Mouse (Mus musculus) liver, embryonic 13.5 days (tissue): ENCODE data around the gene Napa. TPM values are rescaled to one million over a fixed set of nuclear protein-coding genes. Genes with fewer than 3 reads are reported as not detected.
A peak's percentile ranks its signal among the peaks of the same experiment; 100 is the strongest.

ENCODE experiments used
- ATAC-seq: fragments of 200-750 bp; cut with Nextera tagmentation; 2 replicates; pipeline ENCODE4 v1.8.0; 2017; ENCODE audit warnings: low read depth, mild to moderate bottlenecking, moderate number of reproducible peaks, moderate library complexity
- DNase-seq: peaks from one replicate; pipeline ENCODE4 v3.0.0; 2022
- H3K27ac ChIP-seq: fragments of 300-500 bp; sonication (generic); 2 replicates; pipeline ENCODE4 v1.5.1; 2015; ENCODE audit warnings: moderate library complexity, mild to moderate bottlenecking, inconsistent platforms
- H3K27me3 ChIP-seq: fragments of 300-500 bp; sonication (generic); 2 replicates; pipeline ENCODE4 v1.6.1; 2015; ENCODE audit warnings: mild to moderate bottlenecking, inconsistent platforms
- H3K36me3 ChIP-seq: fragments of 300-500 bp; sonication (generic); 2 replicates; pipeline ENCODE4 v1.6.1; 2015; ENCODE audit warnings: mild to moderate bottlenecking, inconsistent platforms
- H3K4me1 ChIP-seq: fragments of 300-500 bp; sonication (generic); replicated peaks from 2 replicates; pipeline ENCODE4 v1.6.1; 2015; ENCODE audit warnings: inconsistent platforms
- H3K4me2 ChIP-seq: fragments of 300-500 bp; sonication (generic); 2 replicates; pipeline ENCODE4 v1.6.1; 2015; ENCODE audit warnings: inconsistent platforms, mild to moderate bottlenecking, moderate library complexity
- H3K4me3 ChIP-seq: fragments of 300-500 bp; sonication (generic); replicated peaks from 2 replicates; pipeline ENCODE4 v1.5.1; 2015; ENCODE audit warnings: mild to moderate bottlenecking, inconsistent platforms
- H3K9ac ChIP-seq: fragments of 300-500 bp; sonication (generic); 2 replicates; pipeline ENCODE4 v1.6.1; 2015; ENCODE audit warnings: mild to moderate bottlenecking, inconsistent platforms
- H3K9me3 ChIP-seq: fragments of 300-500 bp; sonication (generic); replicated peaks from 2 replicates; pipeline ENCODE4 v1.6.1; 2016; ENCODE audit warnings: inconsistent platforms
- WGBS: fragments of 180-500 bp; shearing (Covaris S2); methylation state at CpG from one replicate; pipeline ENCODE4 v1.1.7; 2015; ENCODE audit not compliant: insufficient replicate concordance; 5-methylcytosine and 5-hydroxymethylcytosine counted together
- polyA plus RNA-seq: library from polyadenylated mRNA; unstranded; fragments of >200 nt; fragmentation: Nextera tagmentation; extraction: Ambion mirVana; gene quantifications from 2 replicates; pipeline ENCODE4 v1.2.1, GENCODE M21; 2015

Gene Napa
- polyA plus RNA-seq: 159 and 165 TPM in 2 replicates

DNA sequence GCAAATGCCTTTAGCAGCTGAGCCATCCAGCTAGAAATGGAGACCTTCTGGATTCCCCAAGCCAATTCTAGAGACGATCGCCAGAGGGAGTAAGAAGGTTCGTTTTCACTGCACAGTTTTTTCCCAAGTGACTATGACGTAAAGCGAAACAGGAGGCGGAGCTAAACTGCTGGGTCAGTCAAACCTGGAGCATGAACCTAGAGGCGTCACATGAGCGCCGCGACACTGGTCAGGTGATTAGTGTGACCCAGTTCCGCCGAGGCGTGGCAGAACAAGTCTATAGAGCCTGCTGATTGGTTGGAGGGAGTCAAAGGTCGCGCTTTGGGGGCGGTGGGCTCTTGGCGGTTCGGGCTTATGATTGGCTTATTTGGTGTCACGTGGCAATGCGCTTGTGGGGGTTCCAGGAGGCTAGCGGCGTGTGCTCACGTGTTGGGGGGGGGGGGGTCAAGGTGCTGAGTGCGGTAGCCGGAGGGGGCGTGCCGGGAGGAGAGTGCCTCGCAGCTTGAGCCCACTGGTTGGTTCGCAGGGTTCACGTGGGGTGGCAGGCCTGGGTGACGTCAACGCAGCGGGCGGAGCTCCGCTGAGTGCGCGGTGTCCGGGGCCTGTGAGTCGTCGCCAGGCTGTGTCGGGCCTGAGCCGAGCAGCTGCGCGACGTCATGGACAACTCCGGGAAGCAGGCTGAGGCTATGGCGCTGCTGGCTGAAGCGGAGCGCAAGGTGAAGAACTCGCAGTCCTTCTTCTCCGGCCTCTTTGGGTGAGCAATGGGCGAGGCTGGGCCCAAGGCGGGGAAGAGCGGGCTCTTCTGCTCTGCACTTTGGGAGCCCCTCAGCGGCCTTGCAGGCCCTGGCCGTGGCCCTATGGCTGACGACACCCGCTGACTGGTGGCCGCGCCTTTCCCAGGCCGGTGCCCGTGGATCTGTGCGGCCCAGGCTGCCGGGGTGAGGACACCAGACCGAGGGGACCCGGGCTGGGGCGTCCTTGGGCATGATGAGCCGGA lies at the start of gene Napa:
TSS of gene Napa (plus strand) at position 438 of the 997 bp plus-strand sequence.
- peak within 1 kb of the TSS; percentile 99 for H3K4me3 ChIP-seq
- peak within 1 kb of the TSS; percentile 95 for H3K27ac ChIP-seq
- H3K4me1 ChIP-seq: peaks cover 45% of the 10 kb centered on the region
- H3K9ac ChIP-seq: peak within 1 kb of the TSS; percentile 99
- H3K27me3 ChIP-seq: peaks cover 16% of the 10 kb centered on the region; the same call in 1 of the 2 replicates
- DNase-seq: peak; percentile 97
- no peaks in the 10 kb centered on the region for H3K9me3 ChIP-seq
- peaks cover 31% of the 10 kb centered on the region for H3K36me3 ChIP-seq
- WGBS: under 1% methylated on average over 67 of the region's 68 CpGs
- peak within 1 kb of the TSS; percentile 98 for H3K4me2 ChIP-seq
- ATAC-seq: peak; percentile 94

- no peak for DNase-seq
- H3K4me3 ChIP-seq: peak overlapping the region; percentile 93
Measured at GRCm38 (mm10) chr7:16048675-16049575, 49.3 kb upstream of the Napa start.

DNA sequence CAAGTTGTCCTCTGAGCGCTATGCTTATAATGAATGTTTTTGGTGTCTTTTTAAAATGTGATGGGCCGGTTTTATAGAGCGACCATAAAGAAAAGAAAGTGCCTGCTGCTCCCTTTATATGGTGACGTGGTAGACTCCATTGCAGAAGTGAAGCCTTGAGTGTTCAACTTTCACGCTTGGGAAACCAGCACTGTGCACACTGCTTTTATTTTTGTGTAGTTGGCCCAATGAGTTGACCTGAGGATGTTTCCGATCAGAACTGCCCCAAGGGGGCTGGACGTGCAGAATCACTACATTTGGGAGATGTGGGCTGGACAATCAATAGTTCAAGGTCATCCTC lies 48.7 kb upstream of the Napa start:
- no peak for DNase-seq
- no peak for ATAC-seq
- Histone ChIP-seq H3K4me2 (peak overlapping the region; percentile 97), H3K36me3 (no peaks in the 10 kb centered on the region), H3K4me1 (peaks cover 75% of the 10 kb centered on the region), H3K9me3 (no peaks in the 10 kb centered on the region), H3K27me3 (no peaks in the 10 kb centered on the region), H3K9ac (peak overlapping the region; percentile 94), H3K4me3 (peak overlapping the region; percentile 93), H3K27ac (peak overlapping the region; percentile 95)
- WGBS: 55% methylated on average over 7 of the region's 7 CpGs

More at GRCm38 (mm10) chr7:16048675-16049575, 49.3 kb upstream of the Napa start:
- Histone ChIP-seq H3K9ac (peak overlapping the region; percentile 94), H3K27ac (peak overlapping the region; percentile 95), H3K9me3 (no peaks in the 10 kb centered on the region), H3K4me2 (peak overlapping the region; percentile 97), H3K36me3 (no peaks in the 10 kb centered on the region), H3K4me1 (peaks cover 81% of the 10 kb centered on the region), H3K27me3 (no peaks in the 10 kb centered on the region)
- peak; percentile 1 for ATAC-seq
- WGBS: 3% methylated on average over 36 of the region's 36 CpGs

- Histone ChIP-seq H3K4me2 (peak overlapping the region; percentile 97), H3K9me3 (no peaks in the 10 kb centered on the region), H3K36me3 (no peaks in the 10 kb centered on the region), H3K27me3 (no peaks in the 10 kb centered on the region), H3K4me3 (peak overlapping the region; percentile 93), H3K27ac (peak overlapping the region; percentile 95; the same call in 1 of the 2 replicates), H3K9ac (peak overlapping the region; percentile 94; the same call in 1 of the 2 replicates), H3K4me1 (peaks cover 65% of the 10 kb centered on the region)
- ATAC-seq (no peak), DNase-seq (no peak)
- 72% methylated on average over 3 of the region's 3 CpGs for WGBS
Measured at GRCm38 (mm10) chr7:16050600-16050999, 47.7 kb upstream of the Napa start.

- peak; percentile 46 for ATAC-seq
- H3K27ac ChIP-seq: peak overlapping the region; percentile 93
- H3K9me3 ChIP-seq: no peaks in the 10 kb centered on the region
- under 1% methylated on average over 19 of the region's 19 CpGs for WGBS
- no peaks in the 10 kb centered on the region for H3K27me3 ChIP-seq
- H3K4me3 ChIP-seq: peak overlapping the region; percentile 71
- H3K9ac ChIP-seq: peak overlapping the region; percentile 81
- H3K36me3 ChIP-seq: no peaks in the 10 kb centered on the region
- peak; percentile 76 for DNase-seq
- H3K4me1 ChIP-seq: peaks cover 50% of the 10 kb centered on the region
- H3K4me2 ChIP-seq: peak overlapping the region; percentile 97
Measured at GRCm38 (mm10) chr7:16051883-16052595, 46.2 kb upstream of the Napa start.

GRCm38 (mm10) chr7:16052684-16053083 lies 45.6 kb upstream of the Napa start:
- Histone ChIP-seq H3K4me1 (peaks cover 48% of the 10 kb centered on the region), H3K9me3 (no peaks in the 10 kb centered on the region), H3K27me3 (no peaks in the 10 kb centered on the region), H3K4me3 (peak overlapping the region; percentile 71), H3K27ac (peak overlapping the region; percentile 93), H3K4me2 (peak overlapping the region; percentile 97), H3K9ac (peak overlapping the region; percentile 81), H3K36me3 (no peaks in the 10 kb centered on the region)
- ATAC-seq (peak; percentile 75), DNase-seq (peak; percentile 94)
- under 1% methylated on average over 24 of the region's 24 CpGs for WGBS

GRCm38 (mm10) chr7:16053105-16053504 lies 45.2 kb upstream of the Napa start:
- no peaks in the 10 kb centered on the region for H3K9me3 ChIP-seq
- peak overlapping the region; percentile 83 for H3K27ac ChIP-seq
- DNase-seq (peak; percentile 27), ATAC-seq (no peak)
- peak overlapping the region; percentile 33; the same call in 1 of the 2 replicates for H3K9ac ChIP-seq
- WGBS: 2% methylated on average over 6 of the region's 6 CpGs
- peak overlapping the region; percentile 71 for H3K4me3 ChIP-seq
- H3K27me3 ChIP-seq: peaks cover 1% of the 10 kb centered on the region; the same call in 1 of the 2 replicates
- H3K36me3 ChIP-seq: no peaks in the 10 kb centered on the region
- peaks cover 48% of the 10 kb centered on the region for H3K4me1 ChIP-seq
- H3K4me2 ChIP-seq: peak overlapping the region; percentile 97

DNA sequence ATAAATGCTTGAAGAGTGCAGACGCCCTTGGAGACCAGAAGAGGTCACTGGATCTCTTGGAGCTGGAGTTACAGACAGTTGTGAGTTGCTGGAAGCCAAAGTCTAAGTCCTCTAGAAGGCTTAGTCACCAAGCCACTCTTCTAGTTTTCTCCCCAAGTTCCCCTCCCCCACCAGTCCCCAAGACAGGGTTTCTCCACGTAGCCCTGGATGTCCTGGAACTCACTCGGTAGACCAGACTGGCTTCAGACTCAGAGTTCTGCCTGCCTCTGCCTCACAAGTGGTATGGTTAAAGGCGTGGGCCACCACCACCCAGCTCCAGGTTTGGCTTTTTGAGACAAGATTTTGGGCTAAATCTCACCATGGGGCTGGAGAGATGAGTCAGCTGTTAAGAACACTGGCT lies 43.3 kb upstream of the Napa start:
- 51% methylated on average over 4 of the region's 4 CpGs for WGBS
- H3K4me2 ChIP-seq: no peak overlapping the region
- no peaks in the 10 kb centered on the region for H3K36me3 ChIP-seq
- H3K9me3 ChIP-seq: no peaks in the 10 kb centered on the region
- peaks cover 11% of the 10 kb centered on the region; the same call in 1 of the 2 replicates for H3K27me3 ChIP-seq
- H3K9ac ChIP-seq: no peak overlapping the region
- ATAC-seq (no peak), DNase-seq (no peak)
- no peak overlapping the region for H3K4me3 ChIP-seq
- no peak overlapping the region for H3K27ac ChIP-seq
- peaks cover 32% of the 10 kb centered on the region for H3K4me1 ChIP-seq

- ATAC-seq (no peak), DNase-seq (no peak)
- Histone ChIP-seq H3K9ac (no peak overlapping the region), H3K9me3 (no peaks in the 10 kb centered on the region), H3K4me3 (no peak overlapping the region), H3K27ac (no peak overlapping the region), H3K36me3 (no peaks in the 10 kb centered on the region), H3K4me2 (no peak overlapping the region), H3K4me1 (peaks cover 25% of the 10 kb centered on the region), H3K27me3 (peaks cover 18% of the 10 kb centered on the region)
- WGBS: 73% methylated on average over 6 of the region's 6 CpGs
Measured at GRCm38 (mm10) chr7:16055665-16056064, 42.6 kb upstream of the Napa start.

GRCm38 (mm10) chr7:16056459-16057135 lies 41.7 kb upstream of the Napa start:
- H3K9ac ChIP-seq: no peak overlapping the region
- no peak overlapping the region for H3K4me2 ChIP-seq
- peaks cover 28% of the 10 kb centered on the region for H3K27me3 ChIP-seq
- H3K36me3 ChIP-seq: no peaks in the 10 kb centered on the region
- DNase-seq (no peak), ATAC-seq (no peak)
- peaks cover 16% of the 10 kb centered on the region for H3K4me1 ChIP-seq
- no peak overlapping the region for H3K4me3 ChIP-seq
- H3K27ac ChIP-seq: no peak overlapping the region
- peaks cover 3% of the 10 kb centered on the region for H3K9me3 ChIP-seq
- 15% methylated on average over 5 of the region's 5 CpGs for WGBS
